Mouse (Mus musculus): Measurements from ENCODE around the gene Unc5c. TPM values are rescaled to one million over a fixed set of nuclear protein-coding genes. Genes with fewer than 3 reads are reported as not detected.

Gene Unc5c
- total and polyA plus RNA-seq, 3 experiments, result not detected

DNA sequence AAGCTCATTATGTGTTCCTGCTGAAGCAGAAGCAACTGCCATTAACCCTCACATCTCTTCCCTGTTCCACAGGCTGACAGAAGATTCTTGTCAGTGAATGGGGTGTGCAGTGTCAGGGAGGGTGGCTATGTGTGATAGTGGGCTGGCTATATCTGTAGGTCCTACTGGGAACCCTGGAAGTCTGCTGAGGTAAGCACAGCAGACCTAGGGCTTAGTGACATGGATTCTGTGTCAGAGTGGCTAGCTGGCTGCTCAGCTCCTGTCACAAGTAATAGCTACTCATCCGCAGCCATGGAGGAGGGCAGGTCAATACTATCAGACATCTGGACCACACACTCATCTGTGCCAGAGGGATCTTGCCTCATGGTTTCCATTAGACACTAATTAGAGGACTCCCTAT lies 349.8 kb downstream of the Unc5c start:
- H3K4me1 ChIP-seq (ENCODE audit: control insufficient read depth in 1 of 2, insufficient read depth in 2 of 2, low read length in 2 of 2), result no peaks in the 10 kb centered on the region
- no peaks in the 10 kb centered on the region for H3K9me3 ChIP-seq (replicated peaks; ENCODE audit: insufficient read depth, low read length)
- no peak overlapping the region for H3K9ac ChIP-seq (ENCODE audit: control insufficient read depth, low read depth, low read length, poor library complexity, severe bottlenecking)
- no peak overlapping the region for H3K4me3 ChIP-seq (ENCODE audit: control insufficient read depth in 1 of 2, insufficient read depth in 1 of 2, low read depth in 2 of 2, low read length in 2 of 2)
- H3K79me2 ChIP-seq (ENCODE audit: control insufficient read depth, insufficient read depth, low read length, poor library complexity), result no peaks in the 10 kb centered on the region
- no peak for TF ChIP-seq MAFK (IDR thresholded peaks at IDR 0.05; ENCODE audit: borderline replicate concordance, low read depth, low read length)
- no peak for TF ChIP-seq USF2 (IDR thresholded peaks at IDR 0.05; ENCODE audit: borderline replicate concordance in 1 of 2, insufficient read depth in 1 of 2, low read depth in 1 of 2, low read length in 2 of 2)
- no peak for TF ChIP-seq TAL1 (IDR thresholded peaks at IDR 0.05; ENCODE audit: low read length)
- no peak for TF ChIP-seq ELF1 (IDR thresholded peaks at IDR 0.05; ENCODE audit: low read depth, low read length)
- TF ChIP-seq NRF1 (IDR thresholded peaks at IDR 0.05; ENCODE audit: insufficient read depth, low read depth, low read length, poor library complexity, severe bottlenecking), result no peak
- TF ChIP-seq GATA1 (IDR thresholded peaks at IDR 0.05; ENCODE audit: low read depth, low read length), result no peak
- no peaks in the 10 kb centered on the region for H3K36me3 ChIP-seq (ENCODE audit: control insufficient read depth in 1 of 2, insufficient read depth in 2 of 2, low read length in 2 of 2)
- no peak overlapping the region for H3K27ac ChIP-seq (ENCODE audit: control insufficient read depth, low read depth, low read length)
- H3K27me3 ChIP-seq (ENCODE audit: control insufficient read depth in 1 of 2, insufficient read depth in 2 of 2, low read length in 2 of 2), result no peaks in the 10 kb centered on the region
- no peak for DNase-seq (ENCODE audit: low read depth, low spot score)

- H3K4me3 ChIP-seq (ENCODE audit: control insufficient read depth in 1 of 2, insufficient read depth in 1 of 2, low read depth in 2 of 2, low read length in 2 of 2), result no peak overlapping the region
- no peaks in the 10 kb centered on the region for H3K9me3 ChIP-seq (replicated peaks; ENCODE audit: insufficient read depth, low read length)
- TF ChIP-seq CTCF (IDR thresholded peaks at IDR 0.05 in 2 of 3, conservative IDR thresholded peaks at IDR 0.05 in 1 of 3; ENCODE audit: control insufficient read depth in 1 of 3, insufficient read depth in 1 of 3, low read depth in 2 of 3, low read length in 3 of 3, poor library complexity in 1 of 3, severe bottlenecking in 1 of 3), result no peak
- TF ChIP-seq ZMIZ1 (IDR thresholded peaks at IDR 0.05; ENCODE audit: low read depth, low read length), result no peak
- TF ChIP-seq MAZ (IDR thresholded peaks at IDR 0.05; ENCODE audit: low read depth, low read length), result no peak
- TF ChIP-seq ELF1 (IDR thresholded peaks at IDR 0.05; ENCODE audit: low read depth, low read length), result no peak
- no peaks in the 10 kb centered on the region for H3K79me2 ChIP-seq (ENCODE audit: control insufficient read depth, insufficient read depth, low read length, poor library complexity)
- H3K4me1 ChIP-seq (ENCODE audit: control insufficient read depth in 1 of 2, insufficient read depth in 2 of 2, low read length in 2 of 2), result no peaks in the 10 kb centered on the region
- no peaks in the 10 kb centered on the region for H3K36me3 ChIP-seq (ENCODE audit: control insufficient read depth in 1 of 2, insufficient read depth in 2 of 2, low read length in 2 of 2)
- no peak overlapping the region for H3K9ac ChIP-seq (ENCODE audit: control insufficient read depth, low read depth, low read length, poor library complexity, severe bottlenecking)
- DNase-seq (ENCODE audit: low read depth, low spot score), result no peak
- no peaks in the 10 kb centered on the region for H3K27me3 ChIP-seq (ENCODE audit: control insufficient read depth in 1 of 2, insufficient read depth in 2 of 2, low read length in 2 of 2)
- no peak overlapping the region for H3K27ac ChIP-seq (ENCODE audit: control insufficient read depth, low read depth, low read length)
These were observed 353.7 kb downstream of the Unc5c start for GRCm38 (mm10) chr3:141818615-141819312.

DNA sequence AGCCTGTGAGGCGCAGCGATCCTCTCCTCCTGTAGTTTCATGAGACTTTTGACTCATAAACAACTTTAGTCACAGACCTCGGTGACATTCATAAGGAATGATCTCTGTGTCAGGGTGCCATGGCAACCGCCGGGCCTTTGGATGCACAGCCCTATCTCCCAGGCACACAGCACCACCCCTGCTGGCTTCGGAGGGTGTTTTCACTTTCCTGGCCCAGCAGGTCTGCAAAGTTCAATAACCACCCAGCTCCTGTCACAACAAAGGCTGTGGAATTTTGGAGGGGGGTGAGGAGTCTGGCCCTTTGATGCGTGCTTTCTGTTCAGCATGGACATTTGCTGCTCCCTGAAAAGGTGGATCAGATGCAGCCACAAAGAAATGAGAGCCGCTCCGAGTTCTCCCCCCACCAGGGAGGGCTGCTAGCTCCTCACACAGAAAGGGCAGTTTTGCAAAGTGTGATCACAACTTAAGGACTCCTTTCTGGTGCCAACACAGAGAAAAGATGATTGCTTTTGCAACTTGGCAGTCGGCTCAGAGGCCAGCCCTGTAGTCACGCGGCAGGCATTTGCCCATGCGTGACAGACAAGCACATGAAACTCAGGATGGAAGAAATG lies 354.4 kb downstream of the Unc5c start:
- Histone ChIP-seq H3K9ac (ENCODE audit: control insufficient read depth, low read depth, low read length, poor library complexity, severe bottlenecking) (no peak overlapping the region), H3K27ac (ENCODE audit: control insufficient read depth, low read depth, low read length) (no peak overlapping the region), H3K79me2 (ENCODE audit: control insufficient read depth, insufficient read depth, low read length, poor library complexity) (no peaks in the 10 kb centered on the region), H3K27me3 (ENCODE audit: control insufficient read depth in 1 of 2, insufficient read depth in 2 of 2, low read length in 2 of 2) (no peaks in the 10 kb centered on the region), H3K4me1 (ENCODE audit: control insufficient read depth in 1 of 2, insufficient read depth in 2 of 2, low read length in 2 of 2) (no peaks in the 10 kb centered on the region), H3K9me3 (replicated peaks; ENCODE audit: insufficient read depth, low read length) (no peaks in the 10 kb centered on the region), H3K4me3 (ENCODE audit: control insufficient read depth in 1 of 2, insufficient read depth in 1 of 2, low read depth in 2 of 2, low read length in 2 of 2) (no peak overlapping the region), H3K36me3 (ENCODE audit: control insufficient read depth in 1 of 2, insufficient read depth in 2 of 2, low read length in 2 of 2) (no peaks in the 10 kb centered on the region)
- no peak for DNase-seq (ENCODE audit: low read depth, low spot score)
- TF ChIP-seq NELFE (IDR thresholded peaks at IDR 0.05; ENCODE audit: low read depth, low read length) (no peak), TBP (IDR thresholded peaks at IDR 0.05; ENCODE audit: low read depth, low read length) (no peak), MYB (IDR thresholded peaks at IDR 0.05; ENCODE audit: low read depth, low read length) (no peak), ELF1 (IDR thresholded peaks at IDR 0.05; ENCODE audit: low read depth, low read length) (no peak), EP300 (IDR thresholded peaks at IDR 0.05; ENCODE audit: low read depth in 1 of 2, low read length in 2 of 2) (no peak), MYC (IDR thresholded peaks at IDR 0.05; ENCODE audit: low read depth, low read length) (no peak), POLR2A (IDR thresholded peaks at IDR 0.05; ENCODE audit: control insufficient read depth in 1 of 2, insufficient read depth in 1 of 2, low read depth in 1 of 2, low read length in 2 of 2, poor library complexity in 1 of 2) (no peak), MXI1 (IDR thresholded peaks at IDR 0.05; ENCODE audit: low read depth, low read length) (no peak), RAD21 (IDR thresholded peaks at IDR 0.05; ENCODE audit: low read depth, low read length) (no peak), CHD1 (IDR thresholded peaks at IDR 0.05; ENCODE audit: low read depth, low read length) (no peak), BHLHE40 (IDR thresholded peaks at IDR 0.05; ENCODE audit: borderline replicate concordance, low read depth, low read length) (no peak), POLR2AphosphoS2 (IDR thresholded peaks at IDR 0.05; ENCODE audit: low read length) (no peak), TAL1 (IDR thresholded peaks at IDR 0.05; ENCODE audit: low read length) (no peak), GABPA (IDR thresholded peaks at IDR 0.05; ENCODE audit: low read depth, low read length) (no peak), ZMIZ1 (IDR thresholded peaks at IDR 0.05; ENCODE audit: low read depth, low read length) (no peak), USF2 (IDR thresholded peaks at IDR 0.05; ENCODE audit: borderline replicate concordance in 1 of 2, insufficient read depth in 1 of 2, low read depth in 1 of 2, low read length in 2 of 2) (no peak), E2F4 (IDR thresholded peaks at IDR 0.05; ENCODE audit: borderline replicate concordance, low read depth, low read length) (no peak), SIN3A (IDR thresholded peaks at IDR 0.05; ENCODE audit: low read length) (no peak), GATA1 (IDR thresholded peaks at IDR 0.05; ENCODE audit: low read depth, low read length) (no peak)
